Mouse (Mus musculus): ENCODE data around the gene Nudt17. TPM values are rescaled to one million over a fixed set of nuclear protein-coding genes. Genes with fewer than 3 reads are reported as not detected.

Gene Nudt17
- polyA plus RNA-seq, 1 experiment = 4.5 TPM

GRCm38 (mm10) chr3:96737013-96737740 is 28.8 kb upstream of the Nudt17 start:
- TF ChIP-seq CTCF (IDR thresholded peaks at IDR 0.05; ENCODE audit: extremely low read depth, insufficient read depth, insufficient read length, insufficient replicate concordance) = no peak
- no peak for TF ChIP-seq POLR2A (IDR thresholded peaks at IDR 0.05; ENCODE audit: low read depth, low read length)
- Histone ChIP-seq H3K4me3 (ENCODE audit: extremely low read depth, insufficient read depth, insufficient read length) (no peak overlapping the region), H3K4me1 (ENCODE audit: control insufficient read depth, insufficient read depth, insufficient read length) (peaks cover 7% of the 10 kb centered on the region), H3K27ac (ENCODE audit: insufficient read depth, low read length) (no peak overlapping the region), H3K27me3 (ENCODE audit: control insufficient read depth, insufficient read depth, low read length) (no peaks in the 10 kb centered on the region), H3K36me3 (ENCODE audit: control insufficient read depth, insufficient read depth, low read length) (no peaks in the 10 kb centered on the region)
- 64% methylated on average over 1 of the region's 1 CpGs for WGBS
- no peak for DNase-seq (ENCODE audit: low read depth in 1 of 2, low spot score in 2 of 2)

GRCm38 (mm10) chr3:96735200-96735599 is 26.8 kb upstream of the Nudt17 start:
- no peak for TF ChIP-seq CTCF (IDR thresholded peaks at IDR 0.05; ENCODE audit: extremely low read depth, insufficient read depth, insufficient read length, insufficient replicate concordance)
- no peak for TF ChIP-seq POLR2A (IDR thresholded peaks at IDR 0.05; ENCODE audit: low read depth, low read length)

GRCm38 (mm10) chr3:96733984-96734383 is 25.6 kb upstream of the Nudt17 start:
- TF ChIP-seq POLR2A (IDR thresholded peaks at IDR 0.05; ENCODE audit: low read depth, low read length) = no peak
- TF ChIP-seq CTCF (IDR thresholded peaks at IDR 0.05; ENCODE audit: extremely low read depth, insufficient read depth, insufficient read length, insufficient replicate concordance) = no peak
- WGBS = 97% methylated on average over 1 of the region's 1 CpGs
- H3K27me3 ChIP-seq (ENCODE audit: control insufficient read depth, insufficient read depth, low read length) = no peaks in the 10 kb centered on the region
- no peak overlapping the region for H3K4me3 ChIP-seq (ENCODE audit: extremely low read depth, insufficient read depth, insufficient read length)
- H3K36me3 ChIP-seq (ENCODE audit: control insufficient read depth, insufficient read depth, low read length) = no peaks in the 10 kb centered on the region
- no peak overlapping the region for H3K27ac ChIP-seq (ENCODE audit: insufficient read depth, low read length)
- DNase-seq (ENCODE audit: low read depth in 1 of 2, low spot score in 2 of 2) = no peak
- peaks cover 9% of the 10 kb centered on the region for H3K4me1 ChIP-seq (ENCODE audit: control insufficient read depth, insufficient read depth, insufficient read length)

More at GRCm38 (mm10) chr3:96735200-96735599, 26.8 kb upstream of the Nudt17 start:
- Histone ChIP-seq H3K36me3 (ENCODE audit: control insufficient read depth, insufficient read depth, low read length) (no peaks in the 10 kb centered on the region), H3K27ac (ENCODE audit: insufficient read depth, low read length) (no peak overlapping the region), H3K27me3 (ENCODE audit: control insufficient read depth, insufficient read depth, low read length) (no peaks in the 10 kb centered on the region), H3K4me1 (ENCODE audit: control insufficient read depth, insufficient read depth, insufficient read length) (peaks cover 7% of the 10 kb centered on the region), H3K4me3 (ENCODE audit: extremely low read depth, insufficient read depth, insufficient read length) (no peak overlapping the region)
- DNase-seq (ENCODE audit: low read depth in 1 of 2, low spot score in 2 of 2) = no peak
- WGBS = 94% methylated on average over 2 of the region's 2 CpGs

DNA sequence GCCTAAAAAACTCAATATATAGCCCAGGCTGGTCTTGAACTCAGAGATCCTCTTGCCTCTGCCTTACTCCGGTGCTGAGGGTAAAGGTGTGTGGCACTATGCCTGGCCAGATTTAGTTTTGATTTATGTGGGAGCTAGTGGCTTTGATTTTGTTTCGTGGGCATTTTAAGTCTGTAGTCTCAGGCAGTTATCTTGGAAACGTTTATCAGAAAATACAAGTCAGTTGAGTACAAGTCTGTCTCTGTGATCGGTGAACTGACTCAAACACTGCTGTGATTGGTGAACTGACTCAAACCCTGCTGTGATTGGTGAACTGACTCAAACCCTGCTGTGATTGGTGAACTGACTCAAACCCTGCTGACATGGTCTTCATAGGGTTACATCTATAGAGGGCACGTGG is 22.4 kb upstream of the Nudt17 start:
- 71% methylated on average over 5 of the region's 5 CpGs for WGBS
- Histone ChIP-seq H3K4me3 (ENCODE audit: extremely low read depth, insufficient read depth, insufficient read length) (no peak overlapping the region), H3K27ac (ENCODE audit: insufficient read depth, low read length) (no peak overlapping the region), H3K27me3 (ENCODE audit: control insufficient read depth, insufficient read depth, low read length) (no peaks in the 10 kb centered on the region), H3K4me1 (ENCODE audit: control insufficient read depth, insufficient read depth, insufficient read length) (peaks cover 12% of the 10 kb centered on the region), H3K36me3 (ENCODE audit: control insufficient read depth, insufficient read depth, low read length) (no peaks in the 10 kb centered on the region)
- no peak for TF ChIP-seq POLR2A (IDR thresholded peaks at IDR 0.05; ENCODE audit: low read depth, low read length)
- no peak for DNase-seq (ENCODE audit: low read depth in 1 of 2, low spot score in 2 of 2)

DNA sequence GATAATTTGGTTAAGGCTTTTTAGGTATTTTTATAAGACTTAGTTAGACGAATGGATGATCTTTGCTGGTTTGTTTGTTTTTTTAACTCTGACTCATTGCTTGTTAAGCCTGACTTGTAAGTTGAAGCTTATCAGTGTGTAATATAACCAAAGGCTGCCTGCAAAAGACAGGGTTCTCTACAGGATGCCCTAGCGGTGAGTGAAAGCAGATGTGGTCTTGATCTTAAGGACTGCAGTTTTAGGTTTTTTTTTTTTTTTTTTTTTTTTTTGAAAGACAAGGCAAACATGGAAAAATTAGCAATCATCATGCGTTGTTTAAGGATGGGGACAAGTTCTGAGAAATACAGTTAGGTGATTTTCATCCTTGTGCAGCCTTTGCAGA is 21.0 kb upstream of the Nudt17 start:
- Histone ChIP-seq H3K4me1 (ENCODE audit: control insufficient read depth, insufficient read depth, insufficient read length) (peaks cover 7% of the 10 kb centered on the region), H3K36me3 (ENCODE audit: control insufficient read depth, insufficient read depth, low read length) (no peaks in the 10 kb centered on the region), H3K4me3 (ENCODE audit: extremely low read depth, insufficient read depth, insufficient read length) (no peak overlapping the region), H3K27me3 (ENCODE audit: control insufficient read depth, insufficient read depth, low read length) (no peaks in the 10 kb centered on the region), H3K27ac (ENCODE audit: insufficient read depth, low read length) (no peak overlapping the region)
- TF ChIP-seq POLR2A (IDR thresholded peaks at IDR 0.05; ENCODE audit: low read depth, low read length) (no peak), CTCF (IDR thresholded peaks at IDR 0.05; ENCODE audit: extremely low read depth, insufficient read depth, insufficient read length, insufficient replicate concordance) (no peak)
- 35% methylated on average over 3 of the region's 3 CpGs for WGBS
- no peak for DNase-seq (ENCODE audit: low read depth in 1 of 2, low spot score in 2 of 2)

GRCm38 (mm10) chr3:96728634-96729402 is 20.5 kb upstream of the Nudt17 start:
- Histone ChIP-seq H3K27ac (ENCODE audit: insufficient read depth, low read length) (no peak overlapping the region), H3K36me3 (ENCODE audit: control insufficient read depth, insufficient read depth, low read length) (peaks cover 2% of the 10 kb centered on the region), H3K4me3 (ENCODE audit: extremely low read depth, insufficient read depth, insufficient read length) (peak overlapping the region; percentile 83; the same call in 1 of the 2 replicates), H3K4me1 (ENCODE audit: control insufficient read depth, insufficient read depth, insufficient read length) (peaks cover 5% of the 10 kb centered on the region), H3K27me3 (ENCODE audit: control insufficient read depth, insufficient read depth, low read length) (no peaks in the 10 kb centered on the region)
- DNase-seq (ENCODE audit: low read depth in 1 of 2, low spot score in 2 of 2) = no peak
- WGBS = 39% methylated on average over 7 of the region's 7 CpGs
- no peak for TF ChIP-seq CTCF (IDR thresholded peaks at IDR 0.05; ENCODE audit: extremely low read depth, insufficient read depth, insufficient read length, insufficient replicate concordance)
- no peak for TF ChIP-seq POLR2A (IDR thresholded peaks at IDR 0.05; ENCODE audit: low read depth, low read length)
